Mouse (Mus musculus) liver, adult 2 months (tissue): Measurements from ENCODE around the gene Sorl1. TPM values are rescaled to one million over a fixed set of nuclear protein-coding genes. Genes with fewer than 3 reads are reported as not detected.

Source experiments
- DNase-seq: peaks from one replicate; pipeline ENCODE4 v3.0.0-alpha.2; 2011; ENCODE audit warnings: low read depth, low spot score; ENCODE audit errors: extremely low read depth
- H3K27ac ChIP-seq: fragments of 200-500 bp; replicated peaks from 2 replicates; pipeline ENCODE4 v1.5.1; 2012; ENCODE audit warnings: low read depth, mild to moderate bottlenecking, control low read depth, inconsistent platforms, low read length; ENCODE audit not compliant: insufficient read depth
- H3K27me3 ChIP-seq: fragments of 200-500 bp; 2 replicates; pipeline ENCODE4 v1.6.1; 2012; ENCODE audit warnings: mild to moderate bottlenecking, moderate library complexity, low read length, inconsistent platforms; ENCODE audit not compliant: control insufficient read depth, insufficient read depth
- H3K36me3 ChIP-seq: fragments of 200-500 bp; 2 replicates; pipeline ENCODE4 v1.6.1; 2012; ENCODE audit warnings: low read length, inconsistent platforms; ENCODE audit not compliant: control insufficient read depth, insufficient read depth
- H3K4me1 ChIP-seq: fragments of 200-500 bp; 2 replicates; pipeline ENCODE4 v1.6.1; 2011; ENCODE audit warnings: low read length; ENCODE audit not compliant: control insufficient read depth, insufficient read depth
- H3K4me3 ChIP-seq: fragments of 200-500 bp; 2 replicates; pipeline ENCODE4 v1.5.1; 2011; ENCODE audit warnings: low read depth, mild to moderate bottlenecking, control low read depth, low read length, moderate library complexity; ENCODE audit not compliant: insufficient read depth
- H3K79me2 ChIP-seq: fragments of 200-500 bp; 2 replicates; pipeline ENCODE4 v1.6.1; 2012; ENCODE audit warnings: inconsistent platforms, mild to moderate bottlenecking, low read length, moderate library complexity; ENCODE audit not compliant: control insufficient read depth, insufficient read depth
- H3K9ac ChIP-seq: fragments of 200-500 bp; 2 replicates; pipeline ENCODE4 v1.6.1; 2012; ENCODE audit warnings: low read depth, mild to moderate bottlenecking, control low read depth, inconsistent platforms, low read length
- CTCF ChIP-seq: fragments of 200-500 bp; IDR thresholded peaks from 2 replicates; pipeline ENCODE4 v1.5.1; 2011; ENCODE audit warnings: low read depth, low read length, control low read depth
- POLR2A ChIP-seq: fragments of 200-500 bp; IDR thresholded peaks from 2 replicates; pipeline ENCODE4 v1.6.1; 2011; ENCODE audit warnings: low read length, control low read depth; ENCODE audit not compliant: insufficient read depth; ENCODE audit errors: extremely low read depth
- WGBS: fragments of 180-500 bp; shearing (Covaris S2); methylation state at CpG from one replicate; pipeline ENCODE4 v1.1.7; 2018; 5-methylcytosine and 5-hydroxymethylcytosine counted together
- polyA plus RNA-seq: library from polyadenylated mRNA; depleted of rRNA; stranded (reverse); fragments of >200 nt; gene quantifications from 2 replicates; pipeline ENCODE4 v1.2.3, GENCODE M21; 2012; rRNA removed
- total RNA-seq: library from RNA; depleted of rRNA; stranded (reverse); fragments of >200 nt; gene quantifications from 2 replicates; pipeline ENCODE4 v1.2.3, GENCODE M21; 2014; rRNA removed

The Sorl1 gene
- total and polyA plus RNA-seq, 2 experiments, result 1.4 to 2.3 TPM

DNA sequence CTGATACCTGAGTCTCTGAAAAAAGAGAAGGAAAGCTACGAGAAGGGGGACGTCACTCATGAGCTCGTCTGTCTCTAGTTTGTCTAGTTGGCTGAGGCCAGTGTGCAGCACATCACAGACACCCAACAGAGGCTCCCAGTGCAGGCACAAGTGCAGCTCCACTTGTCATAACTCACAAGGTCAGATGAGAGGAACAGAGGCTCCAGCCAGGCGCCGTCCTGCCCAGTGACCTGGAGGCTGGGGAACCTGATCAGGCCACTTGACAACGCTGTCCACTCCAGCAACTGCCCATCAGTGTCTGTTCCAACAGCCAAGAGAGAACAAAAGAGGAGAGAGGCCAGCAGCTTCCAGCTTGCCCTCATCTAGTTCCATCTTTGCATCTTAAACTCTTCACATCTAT is 201.7 kb downstream of the Sorl1 start:
- 84% methylated on average over 6 of the region's 6 CpGs for WGBS
- peaks cover 3% of the 10 kb centered on the region; the same call in 1 of the 2 replicates for H3K27me3 ChIP-seq
- no peaks in the 10 kb centered on the region for H3K79me2 ChIP-seq
- H3K9ac ChIP-seq, result no peak overlapping the region
- H3K4me3 ChIP-seq, result no peak overlapping the region
- DNase-seq, result no peak
- TF ChIP-seq POLR2A, result no peak
- no peak for TF ChIP-seq CTCF
- H3K4me1 ChIP-seq, result no peaks in the 10 kb centered on the region
- H3K27ac ChIP-seq, result no peak overlapping the region
- H3K36me3 ChIP-seq, result no peaks in the 10 kb centered on the region

DNA sequence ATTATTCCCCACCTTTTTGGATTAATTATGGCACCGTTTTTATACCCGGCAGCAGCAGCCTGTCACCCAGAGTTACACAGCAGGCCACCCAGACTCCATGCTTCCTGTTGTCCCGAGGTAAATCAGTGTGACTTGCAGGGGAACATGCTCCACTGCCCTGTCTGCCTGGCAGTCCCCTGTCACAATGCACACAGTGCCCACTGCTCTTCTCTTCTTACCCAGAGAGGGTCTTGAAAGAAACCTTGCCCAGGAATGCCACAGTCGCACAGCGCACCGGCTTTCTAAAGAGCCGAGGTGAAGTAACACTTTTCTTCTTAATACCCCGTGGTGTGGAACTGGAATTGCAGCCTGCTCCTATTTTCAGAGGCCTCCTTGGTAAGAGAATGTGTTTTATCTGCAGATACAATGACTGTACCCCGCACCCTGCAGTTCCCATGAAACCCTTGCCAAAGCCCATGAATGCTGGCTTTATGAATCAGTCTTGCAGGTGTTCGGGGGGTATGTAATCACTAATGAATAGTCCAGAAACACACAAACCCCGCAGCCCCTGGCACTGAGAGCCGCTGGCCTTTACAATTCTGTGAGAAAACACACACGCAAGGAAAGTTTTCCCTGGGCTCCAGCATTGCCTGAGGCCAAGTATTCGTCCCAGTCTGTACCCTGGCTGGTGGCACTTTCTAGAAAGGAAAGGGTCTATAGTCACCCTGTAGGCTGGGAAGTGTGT is 205.3 kb downstream of the Sorl1 start:
- Histone ChIP-seq H3K27ac (no peak overlapping the region), H3K9ac (no peak overlapping the region), H3K4me3 (no peak overlapping the region), H3K4me1 (no peaks in the 10 kb centered on the region), H3K79me2 (no peaks in the 10 kb centered on the region), H3K27me3 (peaks cover 3% of the 10 kb centered on the region; the same call in 1 of the 2 replicates), H3K36me3 (no peaks in the 10 kb centered on the region)
- WGBS, result 83% methylated on average over 14 of the region's 14 CpGs
- DNase-seq, result no peak
- TF ChIP-seq POLR2A (no peak), CTCF (no peak)

- Histone ChIP-seq H3K27me3 (peaks cover 3% of the 10 kb centered on the region; the same call in 1 of the 2 replicates), H3K4me3 (no peak overlapping the region), H3K27ac (no peak overlapping the region), H3K36me3 (no peaks in the 10 kb centered on the region), H3K79me2 (no peaks in the 10 kb centered on the region), H3K9ac (no peak overlapping the region), H3K4me1 (no peaks in the 10 kb centered on the region)
- DNase-seq, result no peak
- 67% methylated on average over 4 of the region's 4 CpGs for WGBS
- TF ChIP-seq CTCF, result no peak
- no peak for TF ChIP-seq POLR2A
Observed at GRCm38 (mm10) chr9:41918155-41918554, 205.9 kb downstream of the Sorl1 start.

DNA sequence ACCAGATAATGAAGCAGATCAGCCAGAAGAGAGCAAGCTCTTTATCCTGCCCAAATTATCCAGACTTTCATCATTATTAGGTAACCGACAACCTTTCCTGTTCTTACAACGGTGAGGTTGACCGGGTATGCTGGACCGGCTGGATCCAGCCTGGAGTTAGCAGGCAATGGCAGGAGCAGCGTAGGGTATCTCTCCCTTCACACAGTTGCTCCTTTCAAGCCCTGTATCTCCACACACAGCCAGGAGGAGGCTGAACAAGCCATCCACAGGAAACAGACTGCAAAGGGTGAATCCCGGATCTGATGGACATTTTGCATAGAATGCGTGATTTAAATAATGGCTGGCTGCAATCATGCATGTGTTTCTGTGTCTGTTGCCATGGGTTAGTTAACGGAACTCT is 208.5 kb downstream of the Sorl1 start:
- TF ChIP-seq CTCF (no peak), POLR2A (no peak)
- no peak for DNase-seq
- 89% methylated on average over 8 of the region's 8 CpGs for WGBS
- Histone ChIP-seq H3K36me3 (no peaks in the 10 kb centered on the region), H3K4me3 (no peak overlapping the region), H3K4me1 (no peaks in the 10 kb centered on the region), H3K9ac (no peak overlapping the region), H3K27ac (no peak overlapping the region), H3K27me3 (peaks cover 3% of the 10 kb centered on the region; the same call in 1 of the 2 replicates), H3K79me2 (no peaks in the 10 kb centered on the region)

Other genes starting within 250 kb of the Sorl1 start
- 532 and 536 TPM in 2 replicates for gene Sc5d, start 140.0 kb upstream of the Sorl1 start, total RNA-seq
- 652 and 777 TPM in 2 replicates for gene Sc5d, start 140.0 kb upstream of the Sorl1 start, polyA plus RNA-seq